Mouse (Mus musculus): Measurements from ENCODE around the gene Vmn1r111. TPM values are rescaled to one million over a fixed set of nuclear protein-coding genes. Genes with fewer than 3 reads are reported as not detected.

The Vmn1r111 gene
- not detected in 2 replicates for polyA plus RNA-seq (2012; rRNA removed)

DNA sequence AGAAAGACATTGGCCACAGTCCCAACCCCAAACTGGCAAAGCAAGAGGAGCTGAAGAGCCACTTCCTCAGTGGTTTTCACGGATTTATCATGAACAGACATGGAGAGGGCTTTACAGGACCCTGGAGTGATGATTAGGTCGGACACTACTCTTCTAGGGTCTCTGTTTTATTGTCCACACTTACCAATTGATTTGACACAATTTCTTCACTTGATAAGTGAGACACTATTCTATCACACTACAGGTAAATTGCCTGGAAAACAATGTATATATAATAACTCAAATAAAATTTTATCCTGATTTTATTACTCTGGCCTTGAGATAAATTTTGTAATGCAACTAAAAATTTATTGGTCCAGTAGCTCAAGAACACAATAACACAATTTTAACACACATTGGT, at the start of gene Vmn1r111:
Gene Vmn1r111 (minus strand): TSS at position 101 of the 400 bp plus-strand sequence.

DNA sequence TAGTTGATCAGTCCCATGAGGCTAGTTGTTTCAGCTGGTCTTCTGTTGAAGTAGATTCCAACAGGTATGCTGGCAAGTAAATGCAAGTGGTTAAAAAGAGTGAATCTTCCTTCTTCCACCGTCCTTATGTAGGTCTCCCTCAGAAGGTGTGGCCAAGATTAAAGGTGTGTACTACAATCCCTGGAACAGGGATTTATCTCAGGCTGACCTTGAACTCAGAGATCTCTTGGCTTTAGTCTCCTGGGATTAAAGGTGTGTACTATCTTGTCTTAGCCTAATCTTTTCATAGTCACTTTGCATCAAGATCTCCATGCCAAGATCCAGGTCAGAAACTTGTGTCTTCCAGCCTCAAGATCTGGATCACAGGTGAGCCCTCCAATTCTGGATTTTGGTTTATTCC, 27.5 kb upstream of the Vmn1r111 start, which contains the start of gene Gm10668:
Gene Gm10668 (minus strand): TSS at position 101 of the 400 bp plus-strand sequence.

DNA sequence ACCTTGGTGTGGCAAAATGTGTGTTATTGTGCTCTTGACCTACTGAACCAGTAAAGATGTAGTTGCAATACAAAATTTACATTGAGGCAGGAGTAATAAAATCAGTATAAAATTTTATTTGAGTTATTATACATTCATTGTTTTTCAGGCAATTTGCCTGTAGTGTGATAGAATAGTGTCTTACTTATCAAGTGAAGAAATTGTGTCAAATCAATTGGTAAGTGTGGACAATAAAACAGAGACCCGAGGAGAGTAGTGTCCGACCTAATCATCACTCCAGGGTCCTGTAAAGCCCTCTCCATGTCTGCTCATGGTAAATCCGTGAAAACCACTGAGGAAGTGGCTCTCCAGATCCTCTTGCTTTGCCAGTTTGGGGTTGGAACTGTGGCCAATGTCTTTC, 34.4 kb downstream of the Vmn1r111 start, which contains the start of gene Vmn1r107:
Gene Vmn1r107 (plus strand): TSS at position 301 of the 400 bp plus-strand sequence.

Other genes with a start within 250 kb of the Vmn1r111 start
- not detected in 2 replicates for gene Gm10670, start 228.3 kb downstream of the Vmn1r111 start, polyA plus RNA-seq (2012; rRNA removed)
- gene Vmn1r103, start 192.7 kb downstream of the Vmn1r111 start, polyA plus RNA-seq (2012; rRNA removed), result not detected in 2 replicates
- gene Vmn1r104, start 169.4 kb downstream of the Vmn1r111 start, polyA plus RNA-seq (2012; rRNA removed), result not detected in 2 replicates
- gene Gm5726, start 157.5 kb downstream of the Vmn1r111 start, polyA plus RNA-seq (2012; rRNA removed), result not detected in 2 replicates
- gene Gm4141, start 127.0 kb downstream of the Vmn1r111 start, polyA plus RNA-seq (2012; rRNA removed), result not detected in 2 replicates
- not detected in 2 replicates for gene Gm4513, start 104.2 kb downstream of the Vmn1r111 start, polyA plus RNA-seq (2012; rRNA removed)
- not detected in 2 replicates for gene Vmn1r107, start 34.3 kb downstream of the Vmn1r111 start, polyA plus RNA-seq (2012; rRNA removed)
- not detected in 2 replicates for gene Gm10668, start 27.4 kb upstream of the Vmn1r111 start, polyA plus RNA-seq (2012; rRNA removed)
- not detected in 2 replicates for gene Vmn1r112, start 68.0 kb upstream of the Vmn1r111 start, polyA plus RNA-seq (2012; rRNA removed)
- not detected in 2 replicates for gene Vmn1r113, start 84.1 kb upstream of the Vmn1r111 start, polyA plus RNA-seq (2012; rRNA removed)
- gene Vmn1r114, start 109.0 kb upstream of the Vmn1r111 start, polyA plus RNA-seq (2012; rRNA removed), result not detected in 2 replicates
- not detected in 2 replicates for gene Vmn1r115, start 141.8 kb upstream of the Vmn1r111 start, polyA plus RNA-seq (2012; rRNA removed)
- gene Vmn1r116, start 169.0 kb upstream of the Vmn1r111 start, polyA plus RNA-seq (2012; rRNA removed), result not detected in 2 replicates
- not detected in 2 replicates for gene Vmn1r117, start 180.9 kb upstream of the Vmn1r111 start, polyA plus RNA-seq (2012; rRNA removed)
- not detected in 2 replicates for gene Vmn1r118, start 209.1 kb upstream of the Vmn1r111 start, polyA plus RNA-seq (2012; rRNA removed)